Mouse (Mus musculus): ENCODE measurements around the gene Fgfbp3. TPM values are rescaled to one million over a fixed set of nuclear protein-coding genes. Genes with fewer than 3 reads are reported as not detected.

The Fgfbp3 gene
- polyA plus RNA-seq, 1 experiment: 2.1 TPM

DNA sequence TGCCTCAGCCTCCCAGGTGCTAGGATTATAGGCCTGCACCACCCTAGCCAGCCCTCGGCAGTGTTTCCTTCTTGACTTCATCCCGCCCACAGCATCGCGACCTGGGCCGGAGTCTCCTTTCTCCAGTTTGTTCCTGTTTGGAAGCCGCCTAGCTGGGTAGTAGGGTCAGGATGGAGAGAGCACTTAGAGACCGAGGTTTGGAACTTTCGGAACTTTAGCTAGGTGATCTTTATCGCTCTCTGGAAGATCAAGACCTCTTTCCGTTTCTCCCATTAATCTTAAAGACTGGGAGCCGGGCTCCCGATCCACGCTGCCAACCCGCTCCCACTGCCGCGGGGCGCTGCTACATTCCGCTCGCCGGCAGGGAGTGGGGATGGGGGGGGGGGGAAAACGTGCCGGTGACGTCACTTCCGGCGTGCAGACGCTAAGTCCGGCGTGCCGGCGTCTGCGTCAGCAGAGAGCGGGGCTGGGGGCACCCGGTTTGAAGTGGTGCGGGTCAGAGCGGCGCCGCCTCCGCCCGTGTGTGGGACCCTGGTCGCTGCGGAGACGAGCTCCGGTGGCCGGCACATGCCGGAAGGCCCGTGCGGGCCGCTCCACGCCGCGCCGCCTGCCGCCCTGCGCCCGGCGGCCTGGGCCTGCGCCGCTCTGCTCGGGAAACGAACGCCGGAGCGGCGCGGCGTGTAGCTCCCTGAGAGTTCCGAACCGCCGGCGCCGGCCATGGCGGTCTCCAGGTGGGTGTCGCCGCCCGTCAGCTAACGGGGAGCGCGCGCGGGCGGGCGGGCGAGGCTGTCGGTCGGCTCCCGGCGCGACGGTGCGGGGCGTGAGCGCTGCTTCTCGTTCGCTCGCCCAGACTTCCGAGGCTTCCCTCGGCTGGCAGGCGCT is 6.5 kb upstream of the Fgfbp3 start, which contains the start of gene Btaf1:
Gene Btaf1 (plus strand): TSS at position 409 of the 882 bp plus-strand sequence.
- Histone ChIP-seq H3K4me1 (ENCODE audit: control insufficient read depth, insufficient read depth, low read length) (peaks cover 5% of the 10 kb centered on the region; the same call in 1 of the 2 replicates), H3K27me3 (replicated peaks; ENCODE audit: control insufficient read depth, insufficient read depth, low read length) (no peaks in the 10 kb centered on the region), H3K36me3 (ENCODE audit: control insufficient read depth, insufficient read depth, low read length) (no peaks in the 10 kb centered on the region; the same call in 1 of the 2 replicates), H3K4me3 (ENCODE audit: insufficient read depth, low read depth, low read length) (peak within 1 kb of the TSS; percentile 99), H3K27ac (ENCODE audit: insufficient read depth, low read depth, low read length) (peak within 1 kb of the TSS; percentile 91)
- peak; percentile 85 for DNase-seq
- WGBS: under 1% methylated on average over 98 of the region's 98 CpGs
- TF ChIP-seq POLR2A (IDR thresholded peaks at IDR 0.05; ENCODE audit: low read depth, low read length) (peak; percentile 48), CTCF (conservative IDR thresholded peaks at IDR 0.05; ENCODE audit: insufficient read depth, insufficient read length, low read depth, low read length) (no peak)

DNA sequence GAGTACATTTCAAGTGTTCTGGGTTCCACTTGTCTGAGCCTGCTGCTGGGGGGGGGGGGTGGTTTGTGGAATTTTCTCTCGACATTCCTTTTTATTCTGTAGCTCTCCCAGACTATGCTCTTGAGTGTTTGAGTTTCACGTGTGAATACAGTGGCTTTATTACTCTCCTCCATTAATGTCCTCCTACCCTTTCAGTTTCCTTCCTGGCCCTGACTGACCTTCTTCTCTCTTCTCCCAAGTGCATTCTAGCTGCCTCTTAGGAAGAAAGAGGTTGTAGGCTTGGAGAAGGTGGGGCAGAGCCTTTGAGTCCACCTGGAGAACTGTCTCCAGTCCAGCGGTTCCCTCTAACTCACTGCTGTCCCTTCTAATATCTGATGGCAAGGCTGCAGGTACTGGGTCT is 3.5 kb upstream of the Fgfbp3 start:
- Histone ChIP-seq H3K36me3 (ENCODE audit: control insufficient read depth, insufficient read depth, low read length) (no peaks in the 10 kb centered on the region), H3K27ac (ENCODE audit: insufficient read depth, low read depth, low read length) (no peak overlapping the region), H3K4me1 (ENCODE audit: control insufficient read depth, insufficient read depth, low read length) (peaks cover 5% of the 10 kb centered on the region; the same call in 1 of the 2 replicates), H3K4me3 (ENCODE audit: insufficient read depth, low read depth, low read length) (no peak overlapping the region), H3K27me3 (replicated peaks; ENCODE audit: control insufficient read depth, insufficient read depth, low read length) (no peaks in the 10 kb centered on the region)
- TF ChIP-seq POLR2A (IDR thresholded peaks at IDR 0.05; ENCODE audit: low read depth, low read length): no peak
- no peak for TF ChIP-seq CTCF (conservative IDR thresholded peaks at IDR 0.05; ENCODE audit: insufficient read depth, insufficient read length, low read depth, low read length)
- no peak for DNase-seq
- 76% methylated on average over 3 of the region's 3 CpGs for WGBS

DNA sequence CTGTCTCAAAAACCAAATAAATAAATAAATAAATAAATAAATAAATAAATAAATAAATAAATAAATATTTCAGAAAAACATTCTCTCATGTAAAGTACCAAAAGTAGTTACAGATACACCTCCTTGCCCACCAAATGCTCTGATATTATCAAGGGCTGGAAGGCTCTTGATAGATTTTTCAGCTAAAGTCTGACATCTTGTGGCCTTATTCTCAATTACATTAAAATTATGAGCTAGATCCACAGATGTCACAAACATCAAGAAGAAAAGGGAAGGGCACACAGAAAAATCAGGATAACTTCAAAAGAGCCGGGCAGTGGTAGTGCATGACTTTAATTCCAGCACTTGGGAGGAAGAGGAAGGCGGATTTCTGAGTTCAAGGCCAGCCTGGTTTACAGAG is 2.6 kb upstream of the Fgfbp3 start:
- TF ChIP-seq POLR2A (IDR thresholded peaks at IDR 0.05; ENCODE audit: low read depth, low read length) (no peak), CTCF (conservative IDR thresholded peaks at IDR 0.05; ENCODE audit: insufficient read depth, insufficient read length, low read depth, low read length) (0 out of 2 replicates have a peak, but pooled peaks have one; percentile 16)
- 24% methylated on average over 2 of the region's 2 CpGs for WGBS
- Histone ChIP-seq H3K27ac (ENCODE audit: insufficient read depth, low read depth, low read length) (no peak overlapping the region), H3K27me3 (replicated peaks; ENCODE audit: control insufficient read depth, insufficient read depth, low read length) (no peaks in the 10 kb centered on the region), H3K4me3 (ENCODE audit: insufficient read depth, low read depth, low read length) (no peak overlapping the region), H3K36me3 (ENCODE audit: control insufficient read depth, insufficient read depth, low read length) (no peaks in the 10 kb centered on the region), H3K4me1 (ENCODE audit: control insufficient read depth, insufficient read depth, low read length) (peaks cover 5% of the 10 kb centered on the region; the same call in 1 of the 2 replicates)
- DNase-seq: peak; percentile 48

DNA sequence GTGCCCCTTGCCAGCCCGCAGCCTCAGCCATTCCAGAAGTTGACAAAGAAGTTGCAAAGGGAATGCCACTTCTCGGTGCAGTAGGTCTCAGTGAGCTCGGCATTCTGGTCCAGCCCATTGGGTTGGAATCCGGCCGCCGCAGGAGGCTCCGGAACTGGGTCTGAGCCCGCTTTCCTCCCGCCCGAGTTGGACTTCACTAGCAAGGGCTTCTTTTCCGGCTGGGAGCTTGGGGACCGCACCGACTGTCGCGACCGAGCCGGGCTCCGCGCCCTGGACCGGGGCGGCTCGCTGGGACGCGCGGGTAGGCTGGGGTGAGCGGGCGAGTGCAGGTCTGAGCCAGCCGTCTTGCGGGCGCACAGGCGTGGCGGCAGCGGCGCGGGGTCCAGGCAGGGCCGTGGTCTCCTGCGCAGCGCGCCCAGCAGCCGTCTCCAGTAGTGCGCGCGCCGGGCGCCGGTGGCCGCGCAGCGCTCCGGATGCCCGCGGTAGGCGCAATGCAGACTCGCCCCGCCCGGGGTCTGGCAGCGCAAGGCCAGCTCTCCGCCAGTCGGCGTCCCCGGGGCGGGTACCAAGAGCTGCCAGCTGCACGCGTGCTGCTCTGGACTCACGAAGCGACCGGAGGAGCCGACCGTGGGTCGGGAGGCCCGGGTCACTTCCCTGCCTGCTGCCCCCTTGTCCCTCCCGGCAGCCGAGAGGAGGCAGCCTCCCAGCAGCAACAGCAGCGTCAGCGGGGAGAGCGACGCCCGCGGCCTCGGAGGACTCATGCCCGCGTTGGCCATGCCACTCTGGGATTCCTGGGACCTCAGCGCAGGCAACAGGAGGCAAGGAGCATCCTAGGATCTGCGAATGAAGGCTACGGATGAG is 744 bp downstream of the Fgfbp3 start:
- H3K4me1 ChIP-seq (ENCODE audit: control insufficient read depth, insufficient read depth, low read length): no peaks in the 10 kb centered on the region
- DNase-seq: peak; percentile 83
- H3K4me3 ChIP-seq (ENCODE audit: insufficient read depth, low read depth, low read length): peak overlapping the region; percentile 62
- H3K36me3 ChIP-seq (ENCODE audit: control insufficient read depth, insufficient read depth, low read length): no peaks in the 10 kb centered on the region
- under 1% methylated on average over 85 of the region's 85 CpGs for WGBS
- peak; percentile 35; the same call in 1 of the 2 replicates for TF ChIP-seq CTCF (conservative IDR thresholded peaks at IDR 0.05; ENCODE audit: insufficient read depth, insufficient read length, low read depth, low read length)
- TF ChIP-seq POLR2A (IDR thresholded peaks at IDR 0.05; ENCODE audit: low read depth, low read length): peak; percentile 37
- H3K27ac ChIP-seq (ENCODE audit: insufficient read depth, low read depth, low read length): peak overlapping the region; percentile 46; the same call in 1 of the 2 replicates
- no peaks in the 10 kb centered on the region for H3K27me3 ChIP-seq (replicated peaks; ENCODE audit: control insufficient read depth, insufficient read depth, low read length)

DNA sequence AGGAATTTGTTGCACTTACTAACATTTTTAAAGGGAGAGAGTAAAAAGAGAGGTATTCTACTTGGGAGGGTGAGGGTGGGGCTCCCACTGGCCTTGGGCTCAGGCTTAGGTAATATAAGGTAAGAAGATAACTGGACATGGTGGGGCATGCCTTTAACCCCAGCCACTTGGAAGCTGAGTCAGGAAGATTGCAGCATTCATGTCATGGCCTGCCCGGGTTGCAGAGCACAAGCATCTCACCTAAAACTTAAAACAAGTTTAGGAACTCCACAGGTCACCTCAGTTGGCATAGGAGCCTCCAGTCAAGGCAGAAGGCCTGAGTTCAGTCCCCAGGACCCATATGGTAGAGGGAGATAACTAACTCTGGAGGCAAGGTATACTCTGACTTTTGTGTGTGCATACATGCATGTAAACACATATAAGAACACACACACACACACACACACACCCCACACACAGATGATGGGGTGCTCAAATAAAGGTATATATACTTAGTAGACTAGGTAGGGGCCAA is 2.5 kb downstream of the Fgfbp3 start:
- no peak overlapping the region for H3K4me3 ChIP-seq (ENCODE audit: insufficient read depth, low read depth, low read length)
- H3K27ac ChIP-seq (ENCODE audit: insufficient read depth, low read depth, low read length): no peak overlapping the region
- no peaks in the 10 kb centered on the region for H3K36me3 ChIP-seq (ENCODE audit: control insufficient read depth, insufficient read depth, low read length)
- TF ChIP-seq CTCF (conservative IDR thresholded peaks at IDR 0.05; ENCODE audit: insufficient read depth, insufficient read length, low read depth, low read length) (no peak), POLR2A (IDR thresholded peaks at IDR 0.05; ENCODE audit: low read depth, low read length) (no peak)
- no peaks in the 10 kb centered on the region for H3K4me1 ChIP-seq (ENCODE audit: control insufficient read depth, insufficient read depth, low read length)
- H3K27me3 ChIP-seq (replicated peaks; ENCODE audit: control insufficient read depth, insufficient read depth, low read length): no peaks in the 10 kb centered on the region
- WGBS: 96% methylated on average over 1 of the region's 1 CpGs
- DNase-seq: no peak

DNA sequence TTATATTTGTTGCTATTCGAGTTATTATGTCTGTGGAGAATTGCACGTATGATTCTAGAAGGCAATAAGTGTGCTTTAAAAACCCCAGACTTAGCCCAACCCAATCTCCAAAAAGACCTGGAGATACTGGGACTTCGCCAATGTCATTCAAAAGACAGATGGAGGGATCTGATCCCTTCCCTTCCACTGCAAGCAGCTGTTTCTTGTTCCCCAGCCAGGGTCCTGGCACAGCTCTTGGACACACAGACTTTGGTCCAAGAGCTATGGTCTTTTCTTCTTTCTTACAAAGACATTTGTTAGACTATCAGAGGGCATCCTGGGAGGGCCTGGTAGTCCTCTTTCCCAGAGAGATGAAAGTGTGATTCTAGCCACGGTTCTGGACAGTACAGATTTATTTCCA is 3.2 kb downstream of the Fgfbp3 start:
- WGBS: 72% methylated on average over 4 of the region's 4 CpGs

More for the DNA sequence above, 3.2 kb downstream of the Fgfbp3 start:
- H3K27ac ChIP-seq (ENCODE audit: insufficient read depth, low read depth, low read length): no peak overlapping the region
- no peaks in the 10 kb centered on the region for H3K36me3 ChIP-seq (ENCODE audit: control insufficient read depth, insufficient read depth, low read length)
- no peaks in the 10 kb centered on the region for H3K4me1 ChIP-seq (ENCODE audit: control insufficient read depth, insufficient read depth, low read length)
- TF ChIP-seq CTCF (conservative IDR thresholded peaks at IDR 0.05; ENCODE audit: insufficient read depth, insufficient read length, low read depth, low read length) (no peak), POLR2A (IDR thresholded peaks at IDR 0.05; ENCODE audit: low read depth, low read length) (no peak)
- no peak overlapping the region for H3K4me3 ChIP-seq (ENCODE audit: insufficient read depth, low read depth, low read length)
- DNase-seq: no peak
- no peaks in the 10 kb centered on the region for H3K27me3 ChIP-seq (replicated peaks; ENCODE audit: control insufficient read depth, insufficient read depth, low read length)
